Mouse (Mus musculus): ENCODE results near the gene Dclk3.

DNA sequence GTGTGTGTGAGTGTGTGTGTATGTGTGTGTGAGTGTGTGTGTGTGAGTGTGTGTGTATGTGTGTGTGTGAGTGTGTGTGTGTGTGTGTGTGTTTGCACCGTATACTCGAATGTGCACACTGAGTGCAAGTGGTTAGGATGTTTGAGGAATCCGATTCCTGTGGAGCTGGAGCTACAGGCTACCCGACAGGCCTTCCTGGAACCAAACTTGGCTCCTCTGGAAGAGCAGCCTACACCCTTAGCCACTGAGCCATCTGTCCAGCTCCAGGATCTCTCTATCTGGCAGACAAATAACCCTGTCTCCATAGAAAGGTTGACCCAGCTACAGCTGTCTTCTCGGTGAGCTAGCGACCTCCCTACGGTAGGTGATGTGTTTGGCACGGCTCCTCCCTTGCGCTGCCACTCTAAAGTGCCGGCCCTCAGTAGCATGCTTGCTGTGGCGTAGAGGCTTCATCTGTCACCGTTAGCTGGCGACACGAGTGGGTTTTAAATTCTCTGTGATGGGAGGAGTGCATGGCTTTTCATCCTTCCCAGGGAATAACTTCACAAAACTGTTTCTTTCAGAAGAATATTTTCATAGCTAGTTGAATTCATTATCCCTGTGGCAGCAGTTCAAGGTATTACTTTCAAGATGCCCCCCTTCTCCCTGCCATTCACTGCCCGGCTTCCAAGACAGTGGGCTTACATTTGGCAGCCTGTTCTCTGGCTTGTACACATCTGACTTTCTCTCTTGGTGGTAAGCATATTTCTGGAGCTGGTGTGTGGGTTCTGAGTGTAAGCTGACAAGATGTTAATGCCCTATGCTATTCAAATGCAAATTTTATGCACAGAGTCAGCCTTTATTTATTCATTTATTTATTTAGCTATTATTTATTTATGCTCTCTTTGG lies 75.9 kb downstream of the Dclk3 start:
- TF ChIP-seq CTCF (IDR thresholded peaks at IDR 0.05) (no peak), POLR2A (IDR thresholded peaks at IDR 0.05; ENCODE audit: insufficient read depth, low read depth, low read length) (no peak)
